Mouse (Mus musculus): ENCODE measurements at regions not wholly inside any gene's neighbourhood (a gene's known extent, or its start where the extent isn't known, plus 50 kb on each side); places are given as distances from the start of the nearest gene placed in this dataset.

- no peak overlapping the region for H3K4me3 ChIP-seq (ENCODE audit: low read depth, low read length)
- no peaks in the 10 kb centered on the region for H3K27me3 ChIP-seq (ENCODE audit: insufficient read depth, low read length)
- no peaks in the 10 kb centered on the region for H3K36me3 ChIP-seq (ENCODE audit: insufficient read depth, low read length)
- WGBS: 79% methylated on average over 6 of the region's 6 CpGs
- no peaks in the 10 kb centered on the region for H3K4me1 ChIP-seq (ENCODE audit: insufficient read depth, low read length)
- H3K27ac ChIP-seq (ENCODE audit: low read depth, low read length): no peak overlapping the region
- no peak overlapping the region for H3K4me2 ChIP-seq (ENCODE audit: low read depth, low read length, poor library complexity, severe bottlenecking)
- ATAC-seq (ENCODE audit: low FRiP score): no peak
- no peak overlapping the region for H3K9ac ChIP-seq (replicated peaks; ENCODE audit: low read length, poor library complexity, severe bottlenecking)
- no peaks in the 10 kb centered on the region for H3K9me3 ChIP-seq (ENCODE audit: low read length)
- no peak for TF ChIP-seq CTCF (IDR thresholded peaks at IDR 0.05)
- no peak for DNase-seq (ENCODE audit: low spot score)
These were observed 93.4 kb upstream of the Id2 start for GRCm38 (mm10) chr12:25190360-25190759.

- WGBS: 85% methylated on average over 16 of the region's 16 CpGs
These were observed 92.3 kb upstream of the Id2 start for GRCm38 (mm10) chr12:25189174-25189761.

GRCm38 (mm10) chr12:25188556-25188955, 91.6 kb upstream of the Id2 start:
- 82% methylated on average over 3 of the region's 3 CpGs for WGBS
- Histone ChIP-seq H3K27ac (ENCODE audit: low read depth, low read length) (no peak overlapping the region), H3K27me3 (ENCODE audit: insufficient read depth, low read length) (no peaks in the 10 kb centered on the region)

More at GRCm38 (mm10) chr12:25189174-25189761, 92.3 kb upstream of the Id2 start:
- DNase-seq (ENCODE audit: low spot score): no peak
- H3K27me3 ChIP-seq (ENCODE audit: insufficient read depth, low read length): no peaks in the 10 kb centered on the region
- H3K36me3 ChIP-seq (ENCODE audit: insufficient read depth, low read length): no peaks in the 10 kb centered on the region
- H3K4me1 ChIP-seq (ENCODE audit: insufficient read depth, low read length): no peaks in the 10 kb centered on the region
- no peak for ATAC-seq (ENCODE audit: low FRiP score)
- H3K9me3 ChIP-seq (ENCODE audit: low read length): no peaks in the 10 kb centered on the region
- H3K4me3 ChIP-seq (ENCODE audit: low read depth, low read length): no peak overlapping the region
- no peak for TF ChIP-seq CTCF (IDR thresholded peaks at IDR 0.05)
- H3K9ac ChIP-seq (replicated peaks; ENCODE audit: low read length, poor library complexity, severe bottlenecking): no peak overlapping the region
- H3K27ac ChIP-seq (ENCODE audit: low read depth, low read length): no peak overlapping the region
- H3K4me2 ChIP-seq (ENCODE audit: low read depth, low read length, poor library complexity, severe bottlenecking): no peak overlapping the region

GRCm38 (mm10) chr12:25187216-25187615, 90.3 kb upstream of the Id2 start:
- no peak for TF ChIP-seq CTCF (IDR thresholded peaks at IDR 0.05)

More at GRCm38 (mm10) chr12:25188556-25188955, 91.6 kb upstream of the Id2 start:
- H3K9me3 ChIP-seq (ENCODE audit: low read length): no peaks in the 10 kb centered on the region
- H3K36me3 ChIP-seq (ENCODE audit: insufficient read depth, low read length): no peaks in the 10 kb centered on the region
- no peak for DNase-seq (ENCODE audit: low spot score)
- no peak overlapping the region for H3K4me2 ChIP-seq (ENCODE audit: low read depth, low read length, poor library complexity, severe bottlenecking)
- no peaks in the 10 kb centered on the region for H3K4me1 ChIP-seq (ENCODE audit: insufficient read depth, low read length)
- no peak for TF ChIP-seq CTCF (IDR thresholded peaks at IDR 0.05)
- no peak for ATAC-seq (ENCODE audit: low FRiP score)
- H3K4me3 ChIP-seq (ENCODE audit: low read depth, low read length): no peak overlapping the region
- H3K9ac ChIP-seq (replicated peaks; ENCODE audit: low read length, poor library complexity, severe bottlenecking): no peak overlapping the region

GRCm38 (mm10) chr12:25182680-25183079, 85.7 kb upstream of the Id2 start:
- WGBS: 89% methylated on average over 4 of the region's 4 CpGs
- H3K9ac ChIP-seq (replicated peaks; ENCODE audit: low read length, poor library complexity, severe bottlenecking): no peak overlapping the region
- ATAC-seq (ENCODE audit: low FRiP score): no peak
- H3K27ac ChIP-seq (ENCODE audit: low read depth, low read length): no peak overlapping the region
- no peaks in the 10 kb centered on the region for H3K9me3 ChIP-seq (ENCODE audit: low read length)
- H3K36me3 ChIP-seq (ENCODE audit: insufficient read depth, low read length): no peaks in the 10 kb centered on the region
- H3K4me3 ChIP-seq (ENCODE audit: low read depth, low read length): no peak overlapping the region
- H3K4me2 ChIP-seq (ENCODE audit: low read depth, low read length, poor library complexity, severe bottlenecking): no peak overlapping the region
- H3K27me3 ChIP-seq (ENCODE audit: insufficient read depth, low read length): no peaks in the 10 kb centered on the region
- no peak for DNase-seq (ENCODE audit: low spot score)
- TF ChIP-seq CTCF (IDR thresholded peaks at IDR 0.05): no peak
- H3K4me1 ChIP-seq (ENCODE audit: insufficient read depth, low read length): no peaks in the 10 kb centered on the region

More at GRCm38 (mm10) chr12:25187216-25187615, 90.3 kb upstream of the Id2 start:
- no peak overlapping the region for H3K4me2 ChIP-seq (ENCODE audit: low read depth, low read length, poor library complexity, severe bottlenecking)
- WGBS: 74% methylated on average over 3 of the region's 3 CpGs
- no peaks in the 10 kb centered on the region for H3K27me3 ChIP-seq (ENCODE audit: insufficient read depth, low read length)
- no peak overlapping the region for H3K9ac ChIP-seq (replicated peaks; ENCODE audit: low read length, poor library complexity, severe bottlenecking)
- no peaks in the 10 kb centered on the region for H3K9me3 ChIP-seq (ENCODE audit: low read length)
- ATAC-seq (ENCODE audit: low FRiP score) (no peak), DNase-seq (ENCODE audit: low spot score) (no peak)
- no peak overlapping the region for H3K27ac ChIP-seq (ENCODE audit: low read depth, low read length)
- H3K4me3 ChIP-seq (ENCODE audit: low read depth, low read length): no peak overlapping the region
- no peaks in the 10 kb centered on the region for H3K36me3 ChIP-seq (ENCODE audit: insufficient read depth, low read length)
- no peaks in the 10 kb centered on the region for H3K4me1 ChIP-seq (ENCODE audit: insufficient read depth, low read length)

GRCm38 (mm10) chr12:25181317-25181716, 84.4 kb upstream of the Id2 start:
- TF ChIP-seq CTCF (IDR thresholded peaks at IDR 0.05): no peak
- H3K4me1 ChIP-seq (ENCODE audit: insufficient read depth, low read length): no peaks in the 10 kb centered on the region
- no peaks in the 10 kb centered on the region for H3K27me3 ChIP-seq (ENCODE audit: insufficient read depth, low read length)
- H3K4me3 ChIP-seq (ENCODE audit: low read depth, low read length): no peak overlapping the region
- H3K9ac ChIP-seq (replicated peaks; ENCODE audit: low read length, poor library complexity, severe bottlenecking): no peak overlapping the region
- 85% methylated on average over 8 of the region's 8 CpGs for WGBS
- no peaks in the 10 kb centered on the region for H3K36me3 ChIP-seq (ENCODE audit: insufficient read depth, low read length)
- H3K27ac ChIP-seq (ENCODE audit: low read depth, low read length): no peak overlapping the region
- no peak overlapping the region for H3K4me2 ChIP-seq (ENCODE audit: low read depth, low read length, poor library complexity, severe bottlenecking)
- ATAC-seq (ENCODE audit: low FRiP score) (no peak), DNase-seq (ENCODE audit: low spot score) (no peak)
- no peaks in the 10 kb centered on the region for H3K9me3 ChIP-seq (ENCODE audit: low read length)

Data from midbrain, postnatal 0 days (tissue).